ENCODE assay signal across 29 mouse cellular contexts in genomic region chr8:92420666-92421065, GRCm38 (mm10).
DNase-seq lines count a peak whose midpoint lies in the region; ATAC-seq and TF ChIP-seq lines count a peak whose summit lies in the region.
"Had no signal": no experiment of that assay in that cellular context is flagged by ENCODE, and none has a peak within 500 bp of the region (broad histone marks: within the 10 kb centered on the region; RNA-seq: fewer than 3 reads in every experiment).

No protein-coding gene starts in this region.

- no peak overlapping the region for H3K4me3 ChIP-seq in embryonic facial prominence, embryonic 14.5 days (ENCODE audit: low read depth, low read length)
- H3K4me3 ChIP-seq in embryonic facial prominence, embryonic 10.5 days = no peak overlapping the region
- H3K4me3 ChIP-seq in gastrocnemius, adult 2 months = no peak overlapping the region
- H3K4me3 ChIP-seq: embryonic facial prominence, embryonic 12.5 days; embryonic facial prominence, embryonic 15.5 days; erythroblast, embryonic 14.5 days; forebrain, embryonic 10.5 days; forebrain, embryonic 12.5 days had no signal

- H3K36me3 ChIP-seq in embryonic facial prominence, embryonic 14.5 days (ENCODE audit: control insufficient read depth, insufficient read depth, low read length) = no peaks in the 10 kb centered on the region
- H3K36me3 ChIP-seq in embryonic facial prominence, embryonic 10.5 days (replicated peaks) = no peaks in the 10 kb centered on the region
- H3K36me3 ChIP-seq: embryonic facial prominence, embryonic 12.5 days; embryonic facial prominence, embryonic 15.5 days; forebrain, embryonic 10.5 days; forebrain, embryonic 12.5 days; G1E had no signal

- intact Hi-C loops in gastrocnemius, adult 2 months (cut with DNase I) = no loop called here
- intact Hi-C loops in gastrocnemius, postnatal 14 days (cut with DNase I; ENCODE audit: low total_unique reads) = no loop called here
- intact Hi-C loops in left cerebral cortex, postnatal 25 days (cut with DNase I) = no loop called here

- 64% methylated on average over 7 of the region's 7 CpGs for WGBS in embryonic facial prominence, embryonic 14.5 days
- WGBS in embryonic facial prominence, embryonic 10.5 days = 80% methylated on average over 7 of the region's 7 CpGs

- H3K4me2 ChIP-seq in embryonic facial prominence, embryonic 14.5 days (ENCODE audit: low read depth, low read length) = no peak overlapping the region
- H3K4me2 ChIP-seq: embryonic facial prominence, embryonic 12.5 days; embryonic facial prominence, embryonic 15.5 days; forebrain, embryonic 12.5 days had no signal

- H3K9me3 ChIP-seq in embryonic facial prominence, embryonic 14.5 days (ENCODE audit: control insufficient read depth, low read length) = no peaks in the 10 kb centered on the region
- H3K9me3 ChIP-seq in embryonic facial prominence, embryonic 10.5 days = no peaks in the 10 kb centered on the region
- H3K9me3 ChIP-seq: embryonic facial prominence, embryonic 12.5 days; embryonic facial prominence, embryonic 15.5 days; forebrain, embryonic 10.5 days; forebrain, embryonic 12.5 days had no signal

- no peak for TF ChIP-seq CTCF in gastrocnemius, adult 2 months (IDR thresholded peaks at IDR 0.05)

- ATAC-seq in embryonic facial prominence, embryonic 14.5 days (ENCODE audit: low read depth) = no peak
- ATAC-seq: activated CD4-positive, CD25-positive, alpha-beta regulatory T cell, adult 4 months; CD4-positive, CD25-positive, alpha-beta regulatory T cell, adult 4 months; forebrain, embryonic 14.5 days; forebrain, embryonic 16.5 days; Patski had no signal

- H3K27me3 ChIP-seq in embryonic facial prominence, embryonic 14.5 days (replicated peaks; ENCODE audit: control insufficient read depth, insufficient read depth, low read length) = no peaks in the 10 kb centered on the region
- no peaks in the 10 kb centered on the region; the same call in 1 of the 2 replicates for H3K27me3 ChIP-seq in embryonic facial prominence, embryonic 10.5 days (replicated peaks; ENCODE audit: low read depth, poor library complexity, severe bottlenecking)
- H3K27me3 ChIP-seq: CH12.LX; embryonic facial prominence, embryonic 12.5 days; embryonic facial prominence, embryonic 15.5 days had no signal

- H3K4me1 ChIP-seq in embryonic facial prominence, embryonic 14.5 days (ENCODE audit: control insufficient read depth, insufficient read depth, low read length) = no peaks in the 10 kb centered on the region
- H3K4me1 ChIP-seq in embryonic facial prominence, embryonic 10.5 days = no peaks in the 10 kb centered on the region
- H3K4me1 ChIP-seq: embryonic facial prominence, embryonic 12.5 days; embryonic facial prominence, embryonic 15.5 days; forebrain, embryonic 12.5 days had no signal

- peak; percentile 54 for DNase-seq in embryonic facial prominence, embryonic 14.5 days (ENCODE audit: low spot score)
- no peak for DNase-seq in embryonic facial prominence, embryonic 10.5 days (ENCODE audit: low spot score)
- DNase-seq in gastrocnemius, adult 2 months = peak; percentile 29
- no peak for DNase-seq in gastrocnemius, postnatal 14 days
- peak; percentile 4 to 10 for DNase-seq in left cerebral cortex, postnatal 25 days (ENCODE audit: low spot score in 2 of 2)
- DNase-seq in left cerebral cortex, adult 11 months (ENCODE audit: low spot score) = no peak
- DNase-seq: adrenal gland, adult 8-10 months; adrenal gland, postnatal 14 days; adrenal gland, postnatal 36 days; B cell, adult 2 months; cerebellum, adult 11 months; cerebellum, adult 18-20 months; cerebellum, adult 8-10 months; cerebellum, adult 9-11 months; cerebellum, postnatal 14 days; cerebellum, postnatal 36 days; embryo, embryonic 11 days had no signal

- no peak overlapping the region for H3K27ac ChIP-seq in embryonic facial prominence, embryonic 14.5 days (replicated peaks; ENCODE audit: low read depth, low read length)
- H3K27ac ChIP-seq in embryonic facial prominence, embryonic 10.5 days (replicated peaks) = no peak overlapping the region
- H3K27ac ChIP-seq in gastrocnemius, adult 2 months = no peak overlapping the region
- H3K27ac ChIP-seq: embryonic facial prominence, embryonic 12.5 days; embryonic facial prominence, embryonic 15.5 days; forebrain, embryonic 10.5 days; forebrain, embryonic 12.5 days had no signal

- H3K9ac ChIP-seq in embryonic facial prominence, embryonic 14.5 days (ENCODE audit: low read depth, low read length) = no peak overlapping the region
- H3K9ac ChIP-seq: embryonic facial prominence, embryonic 12.5 days; embryonic facial prominence, embryonic 15.5 days; forebrain, embryonic 12.5 days had no signal

Comparison
In these comparisons a context has a peak if more than half of its experiments do, and no peak if none do; other contexts are left out.
1. DNase-seq: peak in embryonic facial prominence, embryonic 14.5 days (single experiment), gastrocnemius, adult 2 months (single experiment) and left cerebral cortex, postnatal 25 days (2 of 2); none in embryonic facial prominence, embryonic 10.5 days (single experiment), gastrocnemius, postnatal 14 days (single experiment) and left cerebral cortex, adult 11 months (single experiment).